Comparison of ENCODE assay signal across 7 mouse cellular contexts in genomic region chr1:36920154-36920716, GRCm38 (mm10). TPM values are rescaled to one million over a fixed set of nuclear protein-coding genes. Genes with fewer than 3 reads are reported as not detected.
DNase-seq lines count a peak whose midpoint lies in the region; ATAC-seq lines count a peak whose summit lies in the region.

No protein-coding gene starts in this region.

- H3K4me2 ChIP-seq in liver, embryonic 16.5 days (ENCODE audit: low read depth, low read length), result peak overlapping the region; percentile 79

- 6% methylated on average over 3 of the region's 3 CpGs for WGBS in liver, embryonic 16.5 days (ENCODE audit: insufficient replicate concordance)

- H3K9ac ChIP-seq in liver, embryonic 16.5 days (ENCODE audit: low read depth, low read length), result peak overlapping the region; percentile 64

- peak overlapping the region; percentile 41 for H3K4me3 ChIP-seq in liver, embryonic 16.5 days (ENCODE audit: low read depth, low read length)

- peak overlapping the region; percentile 99 for H3K27ac ChIP-seq in liver, embryonic 16.5 days (ENCODE audit: low read length)

- no peaks in the 10 kb centered on the region for H3K9me3 ChIP-seq in liver, embryonic 16.5 days (replicated peaks; ENCODE audit: control insufficient read depth, low read length)

- H3K36me3 ChIP-seq in liver, embryonic 16.5 days (ENCODE audit: control insufficient read depth, insufficient read depth), result no peaks in the 10 kb centered on the region; the same call in 1 of the 2 replicates

- 0 out of 2 replicates have a peak, but pooled peaks have one; percentile 3 for ATAC-seq in granulocyte monocyte progenitor cell, adult 5-6 weeks (replicated peaks; ENCODE audit: poor library complexity, severe bottlenecking)
- ATAC-seq in liver, embryonic 16.5 days (ENCODE audit: low read depth), result peak; percentile 72

- peaks cover 97% of the 10 kb centered on the region for H3K4me1 ChIP-seq in liver, embryonic 16.5 days (ENCODE audit: control insufficient read depth, low read depth, low read length)

- peak; percentile 53 to 62 for DNase-seq in right cerebral cortex, postnatal 10 days (ENCODE audit: low spot score in 2 of 2)
- no peak for DNase-seq in right cerebral cortex, postnatal 4 days
- peak; percentile 81 for DNase-seq in c-Kit-positive CD71-positive TER-119-negative erythroid progenitor cells, embryonic 14.5 days (ENCODE audit: low read depth)
- peak; percentile 49 for DNase-seq in kidney, adult 11 months
- DNase-seq in spleen, postnatal 10 days (ENCODE audit: low spot score in 2 of 2), result peak; percentile 63 to 68

- H3K27me3 ChIP-seq in liver, embryonic 16.5 days (ENCODE audit: control insufficient read depth, insufficient read depth, low read depth, low read length), result no peaks in the 10 kb centered on the region

RNA-seq across cellular contexts. Expression of gene Tmem131, which starts 23.2 kb away (rescaled TPM):
- total RNA-seq in granulocyte monocyte progenitor cell, adult 5-6 weeks (2014; fragmentation: Nextera tagmentation), result 30.8 and 35.4 TPM in 2 replicates
- 12.9 and 13.4 TPM in 2 replicates for total RNA-seq in granulocyte monocyte progenitor cell, adult 5-6 weeks (2017)
- polyA plus RNA-seq in liver, embryonic 16.5 days (2015; fragmentation: Nextera tagmentation; extraction: Ambion mirVana), result 7.7 and 8.8 TPM in 2 replicates
